Mouse (Mus musculus) heart, embryonic 16.5 days (tissue): ENCODE results near the gene Pheta2. TPM values are rescaled to one million over a fixed set of nuclear protein-coding genes. Genes with fewer than 3 reads are reported as not detected.
A peak's percentile ranks its signal among the peaks of the same experiment; 100 is the strongest.

Experiments used
- ATAC-seq: fragments of 200-750 bp; cut with Nextera tagmentation; replicated peaks from 2 replicates; pipeline ENCODE4 v1.8.0; 2017; ENCODE audit warnings: moderate number of reproducible peaks; ENCODE audit not compliant: insufficient read depth, low FRiP score; ENCODE audit errors: extremely low read depth
- H3K27ac ChIP-seq: fragments of 300-500 bp; sonication (generic); 2 replicates; pipeline ENCODE4 v1.5.1; 2014; ENCODE audit warnings: mild to moderate bottlenecking, low read length, control low read depth, moderate library complexity
- H3K27me3 ChIP-seq: fragments of 300-500 bp; sonication (generic); 2 replicates; pipeline ENCODE4 v1.6.1; 2014; ENCODE audit warnings: low read length, mixed read lengths; ENCODE audit not compliant: control insufficient read depth, insufficient read depth
- H3K36me3 ChIP-seq: fragments of 300-500 bp; sonication (generic); 2 replicates; pipeline ENCODE4 v1.6.1; 2014; ENCODE audit not compliant: control insufficient read depth, insufficient read depth
- H3K4me1 ChIP-seq: fragments of 300-500 bp; sonication (generic); 2 replicates; pipeline ENCODE4 v1.6.1; 2014; ENCODE audit warnings: low read length, mixed read lengths; ENCODE audit not compliant: control insufficient read depth, insufficient read depth
- H3K4me2 ChIP-seq: fragments of 300-500 bp; sonication (generic); 2 replicates; pipeline ENCODE4 v1.6.1; 2014; ENCODE audit warnings: low read depth, mild to moderate bottlenecking, control low read depth, low read length
- H3K4me3 ChIP-seq: fragments of 300-500 bp; sonication (generic); 2 replicates; pipeline ENCODE4 v1.5.1; 2014; ENCODE audit warnings: mild to moderate bottlenecking, control low read depth, low read length
- H3K9ac ChIP-seq: fragments of 300-500 bp; sonication (generic); 2 replicates; pipeline ENCODE4 v1.6.1; 2014; ENCODE audit warnings: low read length, control low read depth
- H3K9me3 ChIP-seq: fragments of 300-500 bp; sonication (generic); replicated peaks from 2 replicates; pipeline ENCODE4 v1.6.1; 2016; ENCODE audit warnings: low read length; ENCODE audit not compliant: control insufficient read depth
- WGBS: fragments of 180-500 bp; shearing (Covaris S2); extraction: QIAGEN DNeasy Blood & Tissue Kit; methylation state at CpG from one replicate; pipeline ENCODE4 v1.1.7; 2014; 5-methylcytosine and 5-hydroxymethylcytosine counted together
- polyA plus RNA-seq: library from polyadenylated mRNA; unstranded; fragments of >200 nt; fragmentation: Nextera tagmentation; extraction: Ambion mirVana; gene quantifications from 2 replicates; pipeline ENCODE4 v1.2.1, GENCODE M21; 2015

The Pheta2 gene
- polyA plus RNA-seq, 1 experiment from 2014 or later: 9.4 TPM

DNA sequence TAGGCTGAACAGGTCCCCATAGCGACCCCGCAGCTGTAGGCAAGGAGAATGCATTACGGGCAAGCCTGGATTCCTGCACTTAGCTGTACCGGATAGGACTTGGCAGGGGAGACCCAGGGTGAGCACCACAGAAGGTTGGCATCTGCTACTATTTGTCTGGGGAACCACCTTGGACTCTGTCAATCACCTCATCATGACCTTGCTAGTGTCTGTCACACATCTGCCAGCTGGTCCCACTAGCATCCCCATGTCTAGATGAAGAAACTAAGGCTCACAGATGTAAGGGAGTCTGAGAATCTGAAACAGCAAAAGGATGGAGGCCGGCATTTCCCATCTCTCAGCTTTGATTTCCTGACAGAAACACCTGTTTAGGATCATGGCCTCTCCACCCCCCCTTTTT, 35.7 kb downstream of the Pheta2 start:
- H3K27ac ChIP-seq: no peak overlapping the region
- no peak overlapping the region for H3K4me3 ChIP-seq
- no peaks in the 10 kb centered on the region for H3K27me3 ChIP-seq
- H3K4me2 ChIP-seq: no peak overlapping the region
- no peak overlapping the region for H3K9ac ChIP-seq
- ATAC-seq: no peak
- peaks cover 19% of the 10 kb centered on the region for H3K4me1 ChIP-seq
- 0 out of 2 replicates have a peak, but pooled peaks cover 3% of the 10 kb centered on the region for H3K36me3 ChIP-seq
- WGBS: 85% methylated on average over 5 of the region's 5 CpGs
- H3K9me3 ChIP-seq: no peaks in the 10 kb centered on the region

DNA sequence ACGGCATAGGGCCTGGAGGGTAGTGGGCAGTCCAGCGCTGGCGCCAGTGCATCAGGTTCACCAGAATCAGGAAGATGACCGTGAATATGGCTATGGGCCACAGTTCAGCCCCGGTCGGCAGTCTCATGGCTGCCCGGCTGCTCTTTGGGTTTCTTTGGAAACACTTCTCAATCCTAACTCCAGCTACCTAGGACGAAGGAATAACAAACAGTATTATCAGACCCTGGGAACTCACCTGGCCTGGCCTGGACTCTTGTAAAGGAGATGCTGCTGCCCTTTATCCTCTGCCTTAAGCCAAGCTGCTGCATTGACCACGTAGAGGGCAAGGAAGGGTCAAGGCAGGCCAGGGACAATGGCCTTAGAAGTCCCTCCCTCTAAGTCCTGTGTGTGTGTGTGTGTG, 37.1 kb downstream of the Pheta2 start:
- Histone ChIP-seq H3K36me3 (0 out of 2 replicates have a peak, but pooled peaks cover 3% of the 10 kb centered on the region), H3K9me3 (no peaks in the 10 kb centered on the region), H3K9ac (no peak overlapping the region), H3K27ac (peak overlapping the region; percentile 66), H3K27me3 (no peaks in the 10 kb centered on the region), H3K4me3 (no peak overlapping the region), H3K4me2 (no peak overlapping the region), H3K4me1 (peaks cover 23% of the 10 kb centered on the region)
- WGBS: 85% methylated on average over 9 of the region's 9 CpGs
- no peak for ATAC-seq

DNA sequence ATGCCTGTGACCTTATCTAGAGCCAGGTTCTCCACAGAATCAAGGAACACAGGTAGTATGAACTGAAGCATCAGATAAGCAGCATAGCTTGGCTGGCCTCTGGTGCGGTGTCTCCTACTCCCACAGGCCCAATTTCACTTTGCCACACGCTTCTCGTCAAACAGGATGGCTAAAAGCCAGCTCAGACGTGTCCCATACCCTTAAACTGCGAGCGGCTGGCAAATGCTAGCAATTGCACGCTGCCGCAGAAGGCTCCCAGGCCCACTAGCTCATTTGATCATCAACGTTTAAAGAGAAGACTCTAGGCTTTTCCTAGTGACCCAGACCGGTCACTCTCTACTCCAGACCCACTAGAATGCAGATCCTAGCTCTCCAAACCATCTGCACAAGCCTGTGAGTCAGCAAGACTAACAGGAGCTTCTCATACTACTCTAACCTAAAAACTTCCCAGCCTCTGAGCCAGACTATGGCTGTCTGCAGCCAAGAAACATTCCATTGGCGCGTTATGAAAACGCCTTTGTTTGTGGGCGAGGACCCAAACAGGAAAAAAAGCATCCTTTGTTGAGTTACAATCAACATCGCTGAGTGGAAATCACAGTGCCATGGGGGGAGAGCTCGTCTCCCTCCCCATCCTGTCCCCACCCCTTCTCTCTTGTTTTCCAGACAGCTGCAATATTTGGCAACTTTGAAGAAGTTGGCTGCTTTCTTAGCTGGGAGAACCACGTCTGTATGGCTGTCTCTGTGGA, 37.8 kb downstream of the Pheta2 start:
- Histone ChIP-seq H3K4me2 (no peak overlapping the region), H3K27ac (peak overlapping the region; percentile 66), H3K27me3 (no peaks in the 10 kb centered on the region), H3K36me3 (0 out of 2 replicates have a peak, but pooled peaks cover 3% of the 10 kb centered on the region), H3K4me1 (peaks cover 27% of the 10 kb centered on the region), H3K9ac (no peak overlapping the region), H3K9me3 (no peaks in the 10 kb centered on the region), H3K4me3 (no peak overlapping the region)
- peak; percentile 16; the same call in 1 of the 2 replicates for ATAC-seq
- WGBS: 60% methylated on average over 17 of the region's 17 CpGs

DNA sequence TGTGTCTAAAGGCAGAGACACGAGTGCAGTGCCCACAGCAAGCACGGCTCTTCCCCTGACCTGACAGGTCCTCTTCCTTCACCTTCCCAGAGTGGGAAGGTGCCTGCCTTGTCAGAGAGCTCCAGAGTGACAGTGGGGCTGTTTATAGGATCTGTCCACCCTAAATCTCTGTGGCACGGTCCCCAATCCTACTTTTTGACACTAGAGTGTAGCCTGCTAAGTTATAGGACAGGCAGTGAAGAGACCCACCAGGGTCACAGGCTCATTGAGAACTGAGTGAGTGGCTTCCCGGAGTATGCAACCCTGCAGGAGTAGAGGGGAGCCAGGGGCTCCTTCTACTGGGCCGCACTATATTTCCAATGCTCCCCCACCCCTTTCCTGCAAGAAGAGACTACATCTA, 39.0 kb downstream of the Pheta2 start:
- 74% methylated on average over 5 of the region's 5 CpGs for WGBS
- peak overlapping the region; percentile 39 for H3K27ac ChIP-seq
- peaks cover 27% of the 10 kb centered on the region for H3K4me1 ChIP-seq
- peak overlapping the region; percentile 84 for H3K4me2 ChIP-seq
- no peaks in the 10 kb centered on the region for H3K27me3 ChIP-seq
- ATAC-seq: no peak
- no peak overlapping the region for H3K4me3 ChIP-seq
- no peak overlapping the region for H3K9ac ChIP-seq
- no peaks in the 10 kb centered on the region for H3K9me3 ChIP-seq
- 0 out of 2 replicates have a peak, but pooled peaks cover 3% of the 10 kb centered on the region for H3K36me3 ChIP-seq

DNA sequence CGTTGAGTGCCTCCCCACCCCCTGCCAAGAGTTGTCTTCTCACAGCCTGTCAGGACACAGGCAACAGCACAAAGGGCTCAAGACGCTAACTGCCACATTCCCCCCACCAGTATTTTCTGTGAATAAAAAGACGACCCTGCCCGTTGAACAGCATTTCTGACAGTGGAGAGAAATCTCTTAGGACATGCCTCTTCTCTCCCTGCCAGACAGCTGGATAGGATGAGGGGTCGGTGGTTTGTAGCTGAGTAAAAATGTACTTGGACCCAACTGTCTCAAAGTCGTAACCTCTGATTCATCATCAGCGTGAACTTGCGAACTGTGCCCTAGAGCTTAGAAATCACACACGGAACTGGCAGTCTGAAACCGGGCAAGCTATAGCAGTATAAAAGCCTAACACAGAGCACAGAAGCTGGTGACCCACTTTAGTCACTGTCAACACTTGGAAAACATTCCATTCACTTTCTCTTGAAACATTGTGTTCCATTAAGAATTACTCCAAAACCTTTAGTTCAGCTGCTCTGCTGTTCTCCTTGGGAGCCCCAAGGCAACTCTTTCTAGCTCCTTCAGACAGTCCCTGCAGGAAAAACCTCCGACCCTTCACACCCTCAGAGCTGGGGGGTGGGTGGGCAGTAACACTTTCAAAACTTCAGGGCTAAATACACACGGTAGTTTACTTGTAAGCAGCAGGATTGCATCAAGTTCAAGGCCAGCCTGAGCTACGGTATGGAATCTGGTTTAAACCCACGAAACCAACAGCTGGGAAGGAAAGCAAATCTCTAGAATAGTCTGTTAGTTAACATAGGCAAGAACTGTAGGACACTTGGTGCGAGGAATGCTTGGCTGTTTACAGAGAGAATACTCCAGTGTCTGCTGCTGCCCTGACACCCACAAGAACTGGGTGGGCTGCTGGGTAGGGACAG, 39.8 kb downstream of the Pheta2 start:
- WGBS: 45% methylated on average over 15 of the region's 15 CpGs
- peak overlapping the region; percentile 40; the same call in 1 of the 2 replicates for H3K9ac ChIP-seq
- peak overlapping the region; percentile 17; the same call in 1 of the 2 replicates for H3K4me3 ChIP-seq

DNA sequence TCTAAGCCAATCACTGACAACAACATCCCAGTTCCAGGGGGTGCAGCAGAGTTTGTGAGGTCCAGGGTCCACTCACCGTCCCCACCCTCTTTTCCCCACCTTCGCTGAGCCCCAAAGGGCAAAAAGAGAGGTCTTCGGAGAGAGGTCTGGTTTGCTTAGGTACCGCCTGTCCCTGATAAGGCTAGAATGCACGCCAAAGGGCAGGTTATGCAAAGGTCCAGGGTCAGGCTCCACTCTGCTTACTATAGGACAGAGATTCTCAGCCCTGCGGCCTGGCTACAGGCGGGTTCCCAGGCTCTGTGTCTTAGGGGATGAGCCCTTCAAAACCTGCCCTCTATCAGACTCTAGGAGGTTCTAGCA, 40.7 kb downstream of the Pheta2 start:
- Histone ChIP-seq H3K4me1 (peaks cover 27% of the 10 kb centered on the region), H3K27me3 (no peaks in the 10 kb centered on the region), H3K4me3 (peak overlapping the region; percentile 67), H3K36me3 (no peaks in the 10 kb centered on the region), H3K9ac (peak overlapping the region; percentile 79), H3K4me2 (peak overlapping the region; percentile 84), H3K27ac (peak overlapping the region; percentile 88), H3K9me3 (no peaks in the 10 kb centered on the region)
- ATAC-seq: 0 out of 2 replicates have a peak, but pooled peaks have one; percentile 12
- 30% methylated on average over 7 of the region's 7 CpGs for WGBS

More for the DNA sequence above, 39.8 kb downstream of the Pheta2 start:
- Histone ChIP-seq H3K27ac (peak overlapping the region; percentile 88), H3K27me3 (no peaks in the 10 kb centered on the region), H3K4me1 (peaks cover 27% of the 10 kb centered on the region), H3K36me3 (0 out of 2 replicates have a peak, but pooled peaks cover 3% of the 10 kb centered on the region), H3K4me2 (peak overlapping the region; percentile 84), H3K9me3 (no peaks in the 10 kb centered on the region)
- ATAC-seq: no peak

DNA sequence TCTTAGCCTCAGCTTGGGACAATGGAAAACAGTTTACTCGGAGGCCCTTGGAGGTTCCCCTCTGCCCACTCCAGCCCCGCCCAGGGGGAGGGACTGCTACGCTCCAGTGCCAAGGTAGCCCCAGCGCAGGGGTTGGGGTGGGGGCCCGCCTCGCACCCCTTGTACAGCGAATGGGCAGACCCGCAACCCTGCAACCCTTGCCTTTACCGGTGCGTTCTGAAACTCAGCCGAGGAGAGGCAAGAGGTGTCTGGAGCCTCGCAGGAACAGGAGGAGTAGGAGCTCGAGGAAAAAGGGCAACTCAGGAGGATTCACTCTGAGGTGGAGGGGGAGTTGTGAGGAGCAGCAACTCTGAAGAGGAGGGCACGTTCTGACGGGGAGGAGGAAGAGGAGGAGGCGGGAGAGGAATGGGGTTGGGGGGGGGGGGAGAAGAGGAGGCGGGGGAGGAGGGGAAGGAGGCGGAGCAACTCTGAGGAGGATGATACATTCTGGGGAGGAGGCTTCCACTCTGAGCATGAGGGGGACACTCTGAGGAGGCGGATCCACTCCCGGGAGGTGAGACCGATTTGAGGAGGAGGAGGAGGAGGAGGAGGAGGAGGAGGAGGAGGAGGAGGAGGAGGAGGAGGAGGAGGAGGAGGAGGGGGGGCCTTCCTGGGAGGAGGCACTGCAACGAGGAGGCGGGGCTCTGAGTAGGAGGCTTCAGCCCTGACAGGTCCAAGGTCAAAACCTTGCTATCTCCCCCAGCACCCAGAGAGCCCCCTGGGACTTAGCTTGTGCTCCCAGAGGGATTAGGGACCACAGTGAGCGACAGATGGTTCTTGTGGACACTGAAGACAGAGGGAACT, 41.4 kb downstream of the Pheta2 start, which contains the start of gene Cyp2d22:
TSS of gene Cyp2d22 (minus strand) at position 390 of the 843 bp plus-strand sequence.
- peak within 1 kb of the TSS; percentile 79 for H3K9ac ChIP-seq
- H3K36me3 ChIP-seq: no peaks in the 10 kb centered on the region
- H3K4me3 ChIP-seq: peak within 1 kb of the TSS; percentile 67
- H3K27ac ChIP-seq: peak within 1 kb of the TSS; percentile 88
- WGBS: 4% methylated on average over 17 of the region's 24 CpGs
- H3K4me1 ChIP-seq: peaks cover 27% of the 10 kb centered on the region
- no peaks in the 10 kb centered on the region for H3K27me3 ChIP-seq
- peak; percentile 67 for ATAC-seq
- H3K4me2 ChIP-seq: peak within 1 kb of the TSS; percentile 84
- H3K9me3 ChIP-seq: 0 out of 2 replicates have a peak, but pooled peaks cover 1% of the 10 kb centered on the region

DNA sequence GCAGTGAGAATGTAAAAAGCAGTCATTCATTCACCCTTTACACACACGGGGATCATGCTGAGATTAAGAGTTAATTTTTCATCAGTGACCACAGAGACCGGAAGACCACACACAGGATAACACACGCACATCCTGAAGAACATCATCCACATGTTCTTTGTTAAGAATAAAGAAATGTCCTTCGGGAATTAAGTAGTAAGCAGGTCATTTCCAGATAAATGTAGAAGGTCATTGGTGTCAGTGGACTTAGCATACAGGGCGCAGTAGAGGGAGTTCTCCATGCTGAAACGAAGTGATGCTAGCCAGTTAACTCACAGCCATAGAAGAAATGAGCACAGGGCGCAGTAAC, 41.9 kb downstream of the Pheta2 start:
- Histone ChIP-seq H3K9me3 (0 out of 2 replicates have a peak, but pooled peaks cover 3% of the 10 kb centered on the region), H3K27me3 (no peaks in the 10 kb centered on the region), H3K4me2 (peak overlapping the region; percentile 84), H3K27ac (peak overlapping the region; percentile 82), H3K9ac (peak overlapping the region; percentile 54), H3K4me3 (peak overlapping the region; percentile 67), H3K4me1 (peaks cover 27% of the 10 kb centered on the region), H3K36me3 (no peaks in the 10 kb centered on the region)
- 28% methylated on average over 7 of the region's 7 CpGs for WGBS
- ATAC-seq: peak; percentile 10; the same call in 1 of the 2 replicates
